Mouse (Mus musculus) effector memory CD4-positive, alpha-beta T cell, adult 7 months (primary cell): ENCODE data around the gene Olfr1110. TPM values are rescaled to one million over a fixed set of nuclear protein-coding genes. Genes with fewer than 3 reads are reported as not detected.

Experiments used
- polyA plus RNA-seq: library from polyadenylated mRNA; unstranded; fragments of 100-300 nt; shearing (Covaris generic); gene quantifications from one replicate; pipeline ENCODE4 v1.2.1, GENCODE M21; 2017

The Olfr1110 gene
- not detected for polyA plus RNA-seq

GRCm38 (mm10) chr2:87140200-87140599 lies at the start of gene Olfr1110:
Gene Olfr1110, minus strand, starts transcription at chr2:87140300.

GRCm38 (mm10) chr2:87187498-87187897 lies 47.4 kb upstream of the Olfr1110 start, which contains the start of gene Olfr1112:
Gene Olfr1112, plus strand, starts transcription at chr2:87187798.

GRCm38 (mm10) chr2:87152524-87152923 lies 12.4 kb upstream of the Olfr1110 start, which contains the start of gene Olfr1111:
Gene Olfr1111, minus strand, starts transcription at chr2:87152624.

GRCm38 (mm10) chr2:87114467-87114866 lies 25.6 kb downstream of the Olfr1110 start, which contains the start of gene Olfr259:
Gene Olfr259, minus strand, starts transcription at chr2:87114567.

GRCm38 (mm10) chr2:87095908-87096307 lies 44.2 kb downstream of the Olfr1110 start, which contains the start of gene Olfr1109:
Gene Olfr1109, minus strand, starts transcription at chr2:87096008.

Other genes with a start within 250 kb of the Olfr1110 start
- gene Olfr1097, start 248.1 kb downstream of the Olfr1110 start, polyA plus RNA-seq, result not detected
- not detected for gene Olfr1098, start 215.8 kb downstream of the Olfr1110 start, polyA plus RNA-seq
- not detected for gene Olfr1099, start 179.6 kb downstream of the Olfr1110 start, polyA plus RNA-seq
- gene Olfr1100, start 160.3 kb downstream of the Olfr1110 start, polyA plus RNA-seq, result not detected
- gene Olfr1101, start 149.1 kb downstream of the Olfr1110 start, polyA plus RNA-seq, result not detected
- not detected for gene Olfr1102, start 141.9 kb downstream of the Olfr1110 start, polyA plus RNA-seq
- gene Olfr1104, start 113.2 kb downstream of the Olfr1110 start, polyA plus RNA-seq, result not detected
- gene Olfr1105, start 103.8 kb downstream of the Olfr1110 start, polyA plus RNA-seq, result not detected
- gene Olfr1106, start 88.0 kb downstream of the Olfr1110 start, polyA plus RNA-seq, result not detected
- gene Olfr1107, start 64.5 kb downstream of the Olfr1110 start, polyA plus RNA-seq, result not detected
- gene Olfr1109, start 44.3 kb downstream of the Olfr1110 start, polyA plus RNA-seq, result not detected
- not detected for gene Olfr259, start 25.7 kb downstream of the Olfr1110 start, polyA plus RNA-seq
- not detected for gene Olfr1111, start 12.3 kb upstream of the Olfr1110 start, polyA plus RNA-seq
- gene Olfr1112, start 47.5 kb upstream of the Olfr1110 start, polyA plus RNA-seq, result not detected
- not detected for gene Olfr1113, start 68.7 kb upstream of the Olfr1110 start, polyA plus RNA-seq
- not detected for gene Olfr1115, start 107.7 kb upstream of the Olfr1110 start, polyA plus RNA-seq
- gene Olfr1116, start 127.2 kb upstream of the Olfr1110 start, polyA plus RNA-seq, result not detected
- gene Olfr1118, start 167.3 kb upstream of the Olfr1110 start, polyA plus RNA-seq, result not detected
- not detected for gene Olfr1120, start 214.5 kb upstream of the Olfr1110 start, polyA plus RNA-seq
- not detected for gene Olfr1121, start 229.6 kb upstream of the Olfr1110 start, polyA plus RNA-seq
- 0.07 TPM for gene Olfr1122, start 245.5 kb upstream of the Olfr1110 start, polyA plus RNA-seq